Mouse (Mus musculus) G1E (cell line): ENCODE results near the gene Jak1. TPM values are rescaled to one million over a fixed set of nuclear protein-coding genes. Genes with fewer than 3 reads are reported as not detected.

ENCODE experiments used
- ATAC-seq: 2 replicates; pipeline ENCODE4 v1.8.0; 2016; ENCODE audit warnings: mild to moderate bottlenecking; ENCODE audit not compliant: insufficient number of reproducible peaks, poor library complexity, low FRiP score, severe bottlenecking; ENCODE audit errors: extremely low read depth
- DNase-seq: peaks from one replicate; pipeline ENCODE4 v3.0.0; 2012; ENCODE audit warnings: low spot score
- H3K27me3 ChIP-seq: 2 replicates; pipeline ENCODE4 v1.6.1; 2012; ENCODE audit warnings: mild to moderate bottlenecking, low read length, inconsistent platforms; ENCODE audit not compliant: insufficient read depth
- H3K36me3 ChIP-seq: replicated peaks from 2 replicates; pipeline ENCODE3; 2012; ENCODE audit warnings: mild to moderate bottlenecking, inconsistent platforms
- H3K4me1 ChIP-seq: 2 replicates; pipeline ENCODE4 v1.6.1; 2012; ENCODE audit warnings: low read depth, low read length, inconsistent platforms, mixed read lengths; ENCODE audit not compliant: insufficient read depth
- H3K4me3 ChIP-seq: 2 replicates; pipeline ENCODE4 v1.5.1; 2012; ENCODE audit warnings: low read depth, mild to moderate bottlenecking, inconsistent platforms, low read length, moderate library complexity, mixed read lengths
- H3K9me3 ChIP-seq: replicated peaks from 2 replicates; pipeline ENCODE4 v1.6.1; 2012; ENCODE audit warnings: inconsistent platforms
- CTCF ChIP-seq: IDR thresholded peaks from 2 replicates; pipeline ENCODE4 v1.5.1; 2012; ENCODE audit warnings: low read depth, low read length, inconsistent platforms, mixed read lengths
- GATA1 ChIP-seq: IDR thresholded peaks from 2 replicates; pipeline ENCODE4 v1.6.1; 2012; ENCODE audit warnings: borderline replicate concordance, low read length, inconsistent platforms, mixed read lengths
- GATA2 ChIP-seq: IDR thresholded peaks from 2 replicates; pipeline ENCODE4 v1.6.1; 2012; ENCODE audit warnings: low read depth, low read length, inconsistent platforms, borderline replicate concordance
- POLR2AphosphoS5 ChIP-seq: IDR thresholded peaks from 2 replicates; pipeline ENCODE4 v1.6.1; 2012; ENCODE audit warnings: low read depth, low read length, inconsistent platforms; ENCODE audit not compliant: insufficient replicate concordance
- TAL1 ChIP-seq: conservative IDR thresholded peaks from 2 replicates; pipeline ENCODE4 v1.6.1; 2012; ENCODE audit warnings: low read depth, low read length, inconsistent platforms, mixed read lengths
- polyA plus RNA-seq: library from polyadenylated mRNA; stranded (reverse); fragments of >175 nt; gene quantifications from 2 replicates; pipeline ENCODE4 v1.2.3, GENCODE M21; 2012
- total RNA-seq, 2 experiments: library from RNA; stranded (forward) in 1 of 2; stranded (reverse) in 1 of 2; fragments of 200-1000 nt in 1 of 2; fragments of >200 nt in 1 of 2; fragmentation: Nextera tagmentation in 1 of 2; gene quantifications; 2 replicates each; pipeline ENCODE4 v1.2.3; 2014 to 2017

Gene Jak1
- total and polyA plus RNA-seq, 3 experiments, result 89.5 to 253 (median 129) TPM

DNA sequence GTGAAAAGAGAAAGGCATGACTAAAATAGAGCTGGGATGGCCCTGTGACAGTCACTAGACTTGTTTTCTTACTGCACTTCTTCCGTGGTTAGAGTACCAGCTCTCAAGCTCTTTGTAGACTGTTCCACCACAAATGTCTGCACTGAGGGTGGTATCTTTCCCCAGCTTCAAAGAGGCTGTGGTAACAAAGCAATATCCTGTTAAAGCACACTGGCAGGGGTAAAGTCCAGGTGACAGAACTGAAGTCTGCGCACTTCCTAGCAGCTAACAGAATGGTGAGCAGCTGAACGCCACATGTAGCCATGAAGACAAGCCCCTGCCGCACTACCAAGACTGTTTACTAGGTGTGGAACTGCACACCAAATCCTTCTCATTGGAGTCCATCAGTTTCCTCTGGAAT lies 77.7 kb downstream of the Jak1 start:
- Histone ChIP-seq H3K9me3 (no peaks in the 10 kb centered on the region), H3K4me1 (peaks cover 15% of the 10 kb centered on the region), H3K27me3 (no peaks in the 10 kb centered on the region), H3K4me3 (no peak overlapping the region), H3K36me3 (peaks cover 95% of the 10 kb centered on the region)
- TF ChIP-seq TAL1 (no peak), POLR2AphosphoS5 (no peak), GATA1 (no peak), CTCF (no peak), GATA2 (no peak)
- DNase-seq (no peak), ATAC-seq (no peak)

DNA sequence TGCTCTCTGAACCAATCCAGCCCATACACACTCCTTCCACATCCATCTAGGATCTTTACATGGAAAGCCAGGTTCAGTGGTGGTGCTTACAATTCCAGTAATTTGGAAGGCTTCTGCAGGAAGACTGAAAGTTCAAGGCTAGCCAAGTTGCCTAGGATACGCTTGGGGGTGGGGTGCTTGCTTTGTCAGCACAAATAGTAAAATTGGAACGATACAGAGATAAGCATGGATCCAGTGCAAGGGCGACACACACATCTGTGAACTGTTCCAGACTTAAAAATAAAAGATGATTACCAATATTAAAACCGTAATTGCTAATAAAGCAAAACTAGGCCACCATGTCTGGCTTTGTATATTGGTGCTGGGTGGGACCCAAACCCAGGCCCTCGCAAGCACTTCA lies 78.5 kb downstream of the Jak1 start:
- Histone ChIP-seq H3K27me3 (no peaks in the 10 kb centered on the region), H3K36me3 (peaks cover 97% of the 10 kb centered on the region), H3K4me1 (peaks cover 8% of the 10 kb centered on the region), H3K9me3 (no peaks in the 10 kb centered on the region), H3K4me3 (no peak overlapping the region)
- DNase-seq, result no peak
- no peak for TF ChIP-seq GATA1
- TF ChIP-seq GATA2, result no peak
- TF ChIP-seq TAL1, result no peak
- TF ChIP-seq POLR2AphosphoS5, result no peak
- TF ChIP-seq CTCF, result no peak
- ATAC-seq, result no peak

DNA sequence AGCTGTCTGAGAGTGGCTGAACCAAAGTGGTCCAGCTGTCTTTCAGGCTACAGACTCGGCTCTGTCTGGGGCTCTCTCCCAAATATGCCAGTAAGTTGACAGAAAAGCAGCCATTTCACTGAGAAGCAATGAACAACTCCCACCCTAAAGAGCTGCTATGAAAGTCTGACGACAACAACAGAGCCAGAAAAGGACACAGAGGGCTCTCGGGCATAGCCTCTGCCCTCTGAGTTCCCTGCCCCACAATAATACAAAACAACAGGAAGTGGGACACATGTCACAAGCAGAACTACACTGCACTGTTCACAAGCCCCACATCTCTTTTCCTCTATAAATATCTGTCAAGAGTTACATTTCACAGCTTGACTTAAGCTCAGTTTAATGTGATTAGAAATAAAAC lies 79.9 kb downstream of the Jak1 start:
- DNase-seq (no peak), ATAC-seq (no peak)
- no peak for TF ChIP-seq POLR2AphosphoS5
- TF ChIP-seq GATA1, result no peak
- no peak for TF ChIP-seq GATA2
- no peak for TF ChIP-seq TAL1
- TF ChIP-seq CTCF, result no peak
- H3K27me3 ChIP-seq, result no peaks in the 10 kb centered on the region
- H3K36me3 ChIP-seq, result peaks cover 97% of the 10 kb centered on the region
- H3K9me3 ChIP-seq, result no peaks in the 10 kb centered on the region
- H3K4me3 ChIP-seq, result no peak overlapping the region
- H3K4me1 ChIP-seq, result peaks cover 2% of the 10 kb centered on the region

DNA sequence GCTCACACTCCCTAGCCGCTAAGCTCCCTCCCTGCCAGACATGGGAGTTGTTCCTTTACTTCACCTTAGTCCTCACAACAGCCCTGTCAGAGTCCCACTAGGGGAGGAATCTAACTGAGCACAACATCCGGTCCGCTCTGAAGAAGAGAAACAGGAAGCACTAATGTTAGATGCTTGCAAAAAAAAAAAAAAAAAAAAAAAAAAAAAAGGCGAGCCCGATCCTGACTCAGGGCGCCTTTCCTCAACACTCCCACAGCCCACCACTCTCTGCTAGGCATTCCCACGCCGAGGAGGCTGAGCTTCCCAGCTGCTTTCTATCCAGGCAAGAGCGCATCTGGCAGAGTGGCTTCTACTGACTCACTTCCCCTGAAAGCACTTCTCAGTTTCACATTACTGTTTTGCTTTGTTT lies 82.5 kb downstream of the Jak1 start:
- no peak for DNase-seq
- H3K4me3 ChIP-seq, result no peak overlapping the region

DNA sequence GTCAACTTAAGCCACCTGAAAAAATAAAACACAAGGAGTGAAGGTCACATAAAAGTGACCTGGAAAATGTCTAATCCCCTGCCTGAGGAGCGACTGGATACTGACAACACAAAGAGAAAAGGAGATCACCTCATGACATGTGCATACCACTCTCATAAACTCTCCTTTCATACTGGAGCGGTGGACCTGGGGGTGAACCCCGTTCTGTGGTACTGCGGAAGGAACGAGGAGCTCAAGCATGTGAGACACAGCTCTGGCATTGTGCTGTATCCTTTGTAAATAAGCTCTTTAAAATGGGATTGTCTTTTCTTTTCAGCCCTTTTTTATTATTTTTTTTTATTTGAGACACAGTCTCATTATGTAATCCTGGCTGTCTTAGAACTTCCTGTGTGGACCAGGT lies 84.4 kb downstream of the Jak1 start:
- H3K4me3 ChIP-seq, result no peak overlapping the region
- DNase-seq, result no peak
- H3K9me3 ChIP-seq, result no peaks in the 10 kb centered on the region
- peaks cover 95% of the 10 kb centered on the region for H3K36me3 ChIP-seq
- TF ChIP-seq GATA2, result no peak
- TF ChIP-seq GATA1, result no peak
- TF ChIP-seq POLR2AphosphoS5, result no peak
- TF ChIP-seq TAL1, result no peak
- no peak for TF ChIP-seq CTCF
- H3K4me1 ChIP-seq, result peaks cover 11% of the 10 kb centered on the region
- H3K27me3 ChIP-seq, result no peaks in the 10 kb centered on the region
- ATAC-seq, result no peak

More for the DNA sequence above, 82.5 kb downstream of the Jak1 start:
- TF ChIP-seq GATA1 (no peak), POLR2AphosphoS5 (no peak), GATA2 (no peak), CTCF (no peak), TAL1 (no peak)
- Histone ChIP-seq H3K9me3 (no peaks in the 10 kb centered on the region), H3K36me3 (peaks cover 97% of the 10 kb centered on the region), H3K4me1 (peaks cover 6% of the 10 kb centered on the region), H3K27me3 (no peaks in the 10 kb centered on the region)
- ATAC-seq, result no peak

DNA sequence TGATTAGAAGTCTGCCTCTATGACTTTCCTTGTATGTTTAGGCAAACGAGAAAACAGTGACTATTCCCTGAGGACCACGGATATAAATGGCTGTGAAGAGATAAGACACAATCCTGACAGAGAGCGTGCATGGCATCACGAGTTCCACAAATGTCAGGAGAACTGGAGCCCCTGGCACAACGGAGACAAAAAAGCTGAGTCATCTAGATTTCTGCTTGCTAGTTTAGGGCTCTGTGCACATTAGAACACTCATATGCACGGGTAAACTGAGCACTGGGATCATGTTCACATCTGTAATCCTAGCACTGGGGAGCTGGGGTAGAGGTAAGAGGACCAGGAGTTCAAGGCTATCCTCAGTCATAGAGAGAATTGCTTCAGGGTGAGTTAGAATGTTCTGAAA lies 85.2 kb downstream of the Jak1 start:
- Histone ChIP-seq H3K9me3 (no peaks in the 10 kb centered on the region), H3K36me3 (peaks cover 94% of the 10 kb centered on the region), H3K27me3 (no peaks in the 10 kb centered on the region), H3K4me1 (peaks cover 11% of the 10 kb centered on the region), H3K4me3 (no peak overlapping the region)
- peak; percentile 42 for ATAC-seq
- DNase-seq, result no peak
- TF ChIP-seq GATA1, result no peak
- TF ChIP-seq GATA2, result no peak
- no peak for TF ChIP-seq POLR2AphosphoS5
- TF ChIP-seq CTCF, result no peak
- TF ChIP-seq TAL1, result no peak

DNA sequence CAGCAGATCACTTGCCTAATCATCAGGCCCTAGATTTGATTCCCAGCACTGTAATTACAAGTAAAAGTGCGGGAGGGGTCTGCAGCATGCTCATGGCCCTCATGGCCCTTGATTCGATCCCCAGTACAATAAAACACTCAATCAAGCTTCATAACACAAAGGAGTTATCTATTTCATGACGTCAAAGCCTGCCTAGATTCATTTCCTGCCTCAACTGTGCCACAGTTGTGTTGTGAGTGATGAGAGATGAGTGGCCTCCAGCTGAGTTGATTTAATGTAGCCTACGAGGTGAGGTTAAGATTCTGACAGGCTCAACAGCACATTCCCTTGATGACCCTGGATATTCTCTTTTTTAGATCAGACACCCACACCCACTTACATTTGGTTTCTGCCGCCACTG lies 86.0 kb downstream of the Jak1 start:
- Histone ChIP-seq H3K9me3 (no peaks in the 10 kb centered on the region), H3K36me3 (peaks cover 94% of the 10 kb centered on the region), H3K4me3 (no peak overlapping the region), H3K27me3 (no peaks in the 10 kb centered on the region), H3K4me1 (peaks cover 11% of the 10 kb centered on the region)
- no peak for ATAC-seq
- no peak for DNase-seq
- TF ChIP-seq GATA1 (no peak), POLR2AphosphoS5 (no peak), TAL1 (no peak), CTCF (no peak), GATA2 (no peak)
